Mouse (Mus musculus): ENCODE measurements at regions not wholly inside any gene's neighbourhood (a gene's known extent, or its start where the extent isn't known, plus 50 kb on each side); places are given as distances from the start of the nearest gene placed in this dataset.

DNA sequence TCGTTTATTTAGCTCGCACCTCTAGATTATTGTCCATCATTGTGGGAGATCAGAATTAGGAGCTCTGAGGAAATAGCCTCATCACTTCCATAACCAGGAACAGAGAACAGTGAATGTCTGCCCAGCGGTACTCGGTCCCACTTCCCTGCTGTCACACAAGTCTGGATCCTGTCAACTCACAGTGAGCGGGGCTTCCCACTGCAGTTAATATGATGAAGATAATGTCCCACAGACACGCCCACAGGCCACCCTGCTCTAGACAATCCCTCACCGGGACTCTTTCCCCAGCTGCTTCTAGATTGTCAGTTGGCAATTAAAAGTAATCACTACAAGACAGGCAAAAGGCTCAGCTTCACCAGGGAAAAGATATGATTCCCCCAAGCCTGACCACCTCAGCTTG, 124.2 kb upstream of the Plekha5 start:
- peak; percentile 24 to 67 for DNase-seq

DNA sequence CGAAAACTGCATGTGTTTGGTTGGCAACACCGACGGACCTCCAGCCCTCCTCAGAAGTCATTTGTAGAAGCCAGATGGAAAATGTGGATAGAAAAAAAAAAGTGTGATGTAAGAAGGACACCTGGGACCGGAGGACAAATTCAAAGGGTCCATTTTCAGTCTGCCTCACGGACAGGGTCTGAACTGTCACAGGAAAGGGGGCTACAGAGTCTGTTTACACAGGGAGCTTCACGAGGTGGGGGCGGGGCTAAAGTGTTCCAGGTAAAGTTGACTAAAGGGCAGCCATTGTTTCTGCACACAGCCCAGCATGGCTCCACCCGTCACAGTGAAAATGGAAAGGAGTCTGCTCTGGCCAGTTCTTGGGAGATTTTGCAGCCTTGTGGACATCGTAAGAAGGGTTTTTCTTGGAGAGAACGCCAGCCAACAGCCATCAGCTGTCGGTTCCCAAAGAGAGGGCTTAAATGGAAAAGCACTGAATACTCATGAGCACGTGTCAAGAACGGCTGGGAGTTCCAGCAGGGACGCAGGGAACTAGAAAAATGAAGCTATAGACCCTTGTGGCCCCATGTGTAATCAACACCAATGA, 125.8 kb upstream of the Plekha5 start:
- DNase-seq: peak; percentile 21 to 66

DNA sequence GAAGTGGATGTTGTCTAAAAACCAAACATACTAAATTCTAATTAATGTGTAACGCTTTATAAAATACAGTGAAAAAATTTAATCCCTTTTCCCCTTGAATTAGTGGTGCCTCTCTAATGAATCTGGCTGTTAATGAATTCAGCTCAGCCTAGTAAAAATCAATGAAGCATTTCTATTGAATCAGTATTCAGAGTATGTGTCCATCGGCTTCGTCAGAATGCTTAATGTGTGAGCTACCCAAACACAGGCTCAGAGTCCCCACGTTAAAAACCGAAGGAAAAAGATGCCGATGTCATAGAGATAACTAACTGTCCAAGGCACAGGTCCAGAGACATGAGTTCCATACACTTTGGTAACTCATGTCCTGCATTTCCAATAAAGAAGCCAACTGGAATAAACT, 126.3 kb upstream of the Plekha5 start:
- DNase-seq: no peak

DNA sequence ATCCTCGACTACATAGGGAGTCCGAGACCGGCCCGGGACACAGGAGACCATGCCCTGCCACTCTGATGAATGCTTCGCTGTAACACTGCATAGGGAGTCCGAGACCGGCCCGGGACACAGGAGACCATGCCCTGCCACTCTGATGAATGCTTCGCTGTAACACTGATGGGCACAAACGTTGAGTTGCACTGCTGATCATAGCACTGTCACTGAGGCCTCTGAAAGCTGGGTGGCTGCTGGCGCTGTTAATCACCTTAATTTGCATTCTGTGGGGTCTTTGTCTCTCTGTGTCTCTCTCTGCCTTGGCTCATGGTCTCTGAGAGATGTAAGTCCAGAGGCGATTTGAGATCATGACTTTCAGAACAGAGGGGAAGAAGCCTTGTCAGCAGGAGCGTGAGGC, 133.7 kb upstream of the Plekha5 start:
- DNase-seq: no peak

DNA sequence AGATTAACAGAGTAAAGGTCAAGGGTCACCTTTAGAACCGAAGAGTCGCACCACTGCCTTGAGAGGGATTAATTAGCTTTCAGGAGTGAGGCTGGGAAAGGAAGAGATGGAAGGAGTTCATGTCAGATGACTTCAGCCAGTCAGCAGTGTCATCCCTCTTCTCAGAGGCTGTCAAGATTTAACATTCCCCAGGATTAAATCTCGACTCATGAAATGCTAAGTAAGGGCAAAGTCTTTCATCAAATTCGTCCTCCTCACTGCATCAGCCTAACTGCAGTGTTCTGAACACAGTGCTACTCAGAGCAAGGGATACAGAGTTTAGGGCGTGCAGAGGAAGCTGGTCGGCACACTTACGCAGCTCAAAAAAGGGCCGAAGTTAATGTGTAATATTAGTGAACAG, 135.1 kb upstream of the Plekha5 start:
- DNase-seq: no peak

DNA sequence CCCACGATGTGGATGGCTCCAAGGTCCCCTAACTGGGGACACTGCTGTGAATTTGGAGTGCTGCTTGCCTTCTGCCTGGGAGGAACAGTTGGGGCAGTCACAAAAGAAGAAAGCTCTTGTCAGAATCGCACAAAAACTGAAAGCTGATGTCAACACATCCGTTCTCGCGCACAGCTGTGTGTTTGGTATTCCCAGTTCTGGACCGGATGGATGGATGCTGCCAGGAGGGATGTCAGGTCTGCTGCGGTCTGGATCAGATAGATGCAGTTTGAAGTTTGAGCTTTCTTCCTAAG, 141.6 kb upstream of the Plekha5 start:
- DNase-seq: no peak

DNA sequence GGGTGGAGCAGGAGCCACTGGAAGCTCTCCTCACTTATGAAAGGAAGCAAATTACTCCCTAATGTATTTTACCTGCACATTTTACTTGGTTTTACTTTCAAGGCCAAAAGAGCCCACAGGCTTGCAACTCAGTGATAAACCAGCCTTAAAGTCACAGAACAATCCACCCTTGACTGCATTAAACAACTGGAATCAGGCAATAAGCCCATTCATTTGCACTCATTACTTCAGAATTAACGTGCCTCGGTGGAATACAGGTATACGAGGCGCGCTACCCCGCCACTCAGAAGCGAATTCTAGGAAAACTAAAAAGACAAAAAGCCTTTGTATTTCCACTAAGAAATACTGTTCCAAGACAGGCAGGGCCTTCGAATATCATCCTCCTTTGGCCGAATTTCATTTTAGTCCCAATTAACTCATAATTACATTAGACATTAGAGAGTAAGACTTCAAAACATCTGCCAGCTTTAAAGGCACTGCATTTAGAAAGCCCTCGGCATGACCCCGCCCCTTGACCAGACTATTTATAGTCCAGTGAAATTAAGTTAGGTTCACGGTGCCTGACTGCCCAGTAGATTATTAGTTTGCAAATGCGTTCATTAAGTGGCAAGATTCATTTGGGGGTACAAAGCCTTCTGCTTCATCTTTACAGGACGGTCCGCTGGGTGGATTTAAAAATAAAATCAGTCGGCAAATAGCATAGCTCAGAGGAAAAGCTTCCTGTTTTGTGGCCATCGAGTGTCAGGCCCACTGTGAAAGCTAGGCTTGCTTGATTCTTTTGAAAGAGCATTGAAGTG, 142.2 kb upstream of the Plekha5 start:
- no peak for DNase-seq

DNA sequence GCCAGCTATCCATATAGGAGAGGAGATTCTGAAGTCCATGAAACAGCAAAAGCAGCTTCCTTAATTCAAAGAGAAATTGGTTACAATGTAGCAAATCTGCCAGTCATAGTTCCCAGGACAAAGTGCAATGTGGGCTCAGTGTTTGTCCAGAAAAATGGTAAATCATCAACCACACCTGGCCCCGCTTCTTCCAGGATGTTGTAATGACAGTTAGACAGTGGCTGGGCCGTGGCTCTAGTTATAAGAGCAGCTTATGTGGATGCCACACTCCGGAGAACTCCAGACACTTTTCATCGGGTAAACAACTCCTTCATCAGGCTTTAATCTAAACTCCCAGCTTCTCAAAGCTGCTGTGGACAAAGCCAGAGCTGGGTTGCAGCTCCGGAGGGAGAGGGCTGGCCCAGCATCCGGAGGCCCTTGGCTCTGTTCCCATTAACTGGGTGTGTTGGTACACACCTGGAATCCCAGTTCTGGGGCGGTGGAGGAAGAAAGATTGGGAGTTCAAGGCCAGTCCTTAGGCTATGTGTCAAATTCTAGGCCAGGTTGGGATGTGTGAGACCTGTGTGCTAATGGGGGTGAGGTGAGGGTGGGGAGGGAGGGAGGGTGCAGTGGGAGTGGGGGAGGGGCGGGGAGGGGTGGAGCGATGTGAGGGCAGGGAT, 142.9 kb upstream of the Plekha5 start:
- no peak for DNase-seq

DNA sequence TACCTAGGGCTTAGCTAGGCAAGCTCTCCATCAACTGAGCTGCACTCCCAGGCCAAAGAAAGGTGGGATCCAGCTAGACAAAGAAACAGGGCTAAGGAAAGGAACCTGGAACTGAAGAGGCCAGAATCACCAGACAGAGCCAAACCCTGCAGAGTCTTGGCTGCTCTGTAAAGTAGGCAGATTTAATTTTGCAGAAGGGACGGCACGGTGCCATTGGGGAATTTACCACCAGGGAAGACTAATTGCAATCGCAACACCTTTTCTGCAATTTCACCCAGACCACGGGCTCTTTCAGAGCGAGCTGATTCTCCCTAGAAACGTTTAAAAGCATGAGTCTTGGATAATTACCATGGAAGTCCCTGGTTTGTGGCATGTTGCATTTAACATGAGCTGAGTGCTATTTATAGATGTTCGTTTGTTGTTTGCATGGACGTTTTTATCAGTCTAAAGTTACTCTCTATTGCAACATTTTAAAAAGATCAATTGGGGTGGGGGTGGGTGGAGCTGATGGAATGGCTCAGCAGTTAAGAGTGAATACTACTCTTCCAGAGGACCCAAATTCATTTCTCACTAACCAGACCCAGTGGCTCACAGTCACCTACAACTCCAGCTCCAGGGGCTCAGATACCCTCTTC, 144.0 kb upstream of the Plekha5 start:
- no peak for DNase-seq

DNA sequence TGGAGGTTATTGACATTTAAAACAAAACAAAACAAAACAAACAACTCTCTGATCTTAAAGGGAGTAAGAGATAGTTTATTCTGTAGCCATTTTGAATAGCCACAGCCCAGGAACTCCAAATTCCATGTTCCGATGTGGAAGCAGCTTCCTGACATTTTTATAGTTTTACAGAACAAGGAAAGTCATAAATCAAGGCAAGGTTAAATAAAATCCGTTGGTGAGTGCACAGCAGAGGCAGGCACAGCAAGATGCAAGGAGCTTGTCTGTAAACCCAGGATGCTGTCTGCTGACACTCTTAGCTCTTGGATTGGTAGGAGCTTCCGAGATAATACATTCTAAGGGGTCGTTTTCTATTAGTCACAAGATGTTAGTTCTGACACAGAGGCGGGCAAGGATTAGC, 145.1 kb upstream of the Plekha5 start:
- DNase-seq: no peak

DNA sequence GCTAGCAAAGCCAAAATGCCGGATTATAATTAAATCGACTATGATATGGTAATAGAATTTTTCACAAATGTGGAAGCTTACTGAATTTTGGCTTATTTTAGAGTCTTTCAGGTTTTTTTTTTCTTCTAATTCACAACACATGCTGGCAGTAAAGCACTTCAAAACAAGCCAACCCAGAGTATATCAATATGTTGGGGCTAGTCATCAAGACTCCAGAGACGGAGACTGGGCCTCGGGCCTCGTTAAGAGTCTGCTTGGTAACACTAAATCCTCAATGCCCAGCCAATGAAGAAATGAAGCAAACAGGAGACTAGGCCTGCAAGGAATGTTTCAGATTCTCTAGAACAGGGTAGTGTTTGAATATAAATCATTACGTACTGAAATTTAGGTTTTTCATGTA, 153.3 kb upstream of the Plekha5 start:
- no peak for DNase-seq

DNA sequence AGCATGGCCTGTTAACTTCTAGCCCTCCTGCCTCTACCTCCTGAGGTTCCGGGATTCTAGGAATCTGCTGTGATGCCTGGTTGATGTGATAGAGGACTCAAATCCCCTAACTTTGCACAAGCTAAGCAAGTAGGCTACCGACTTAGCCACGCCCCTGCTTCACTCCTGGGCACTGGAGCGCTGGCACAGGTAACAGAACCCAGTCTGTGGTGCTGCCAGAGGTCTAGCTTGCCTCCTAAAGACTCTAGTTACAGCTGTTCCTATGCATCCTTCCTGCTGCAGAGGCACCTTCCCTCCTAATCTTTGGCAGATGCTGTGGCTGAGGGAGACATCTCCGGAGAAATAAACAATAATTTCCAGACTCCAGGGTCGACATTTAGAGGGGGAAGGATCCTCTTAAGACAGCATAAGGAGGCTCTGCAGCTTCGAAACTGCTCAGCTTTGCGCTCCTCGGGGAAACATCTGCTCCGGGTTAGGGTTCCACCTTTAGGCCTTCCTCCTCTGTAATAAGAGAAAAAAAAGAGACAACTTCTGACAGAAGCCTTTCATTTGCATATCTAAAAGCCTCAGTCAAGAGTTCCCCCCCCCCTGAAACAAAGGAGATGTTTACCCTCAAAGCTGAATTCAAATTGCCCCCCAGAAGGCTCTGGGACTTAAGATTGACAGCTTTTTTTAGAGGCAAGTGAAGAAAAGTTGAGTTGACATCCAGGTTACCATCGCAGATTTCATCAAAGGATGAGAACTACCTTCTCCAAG, 155.4 kb upstream of the Plekha5 start:
- no peak for DNase-seq

DNA sequence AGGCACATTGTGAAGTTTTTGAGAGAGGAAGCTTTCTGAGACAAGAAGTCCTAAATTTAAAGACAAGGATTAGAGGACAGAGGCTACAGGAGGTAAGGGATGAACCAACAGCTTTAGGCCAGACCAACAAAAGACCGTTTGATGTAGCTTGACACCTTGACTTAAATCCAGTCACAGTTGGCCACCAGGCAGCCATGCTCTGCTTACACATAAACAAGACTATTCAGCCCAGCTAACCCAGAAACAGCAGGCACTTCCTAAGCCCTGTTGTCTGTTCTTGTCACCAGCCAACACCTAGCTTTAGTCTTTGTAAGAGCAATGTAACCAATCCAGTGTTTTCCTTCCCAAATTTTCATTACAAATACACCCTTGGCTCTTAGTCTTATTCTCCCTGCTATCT, 159.9 kb upstream of the Plekha5 start:
- no peak for DNase-seq

DNA sequence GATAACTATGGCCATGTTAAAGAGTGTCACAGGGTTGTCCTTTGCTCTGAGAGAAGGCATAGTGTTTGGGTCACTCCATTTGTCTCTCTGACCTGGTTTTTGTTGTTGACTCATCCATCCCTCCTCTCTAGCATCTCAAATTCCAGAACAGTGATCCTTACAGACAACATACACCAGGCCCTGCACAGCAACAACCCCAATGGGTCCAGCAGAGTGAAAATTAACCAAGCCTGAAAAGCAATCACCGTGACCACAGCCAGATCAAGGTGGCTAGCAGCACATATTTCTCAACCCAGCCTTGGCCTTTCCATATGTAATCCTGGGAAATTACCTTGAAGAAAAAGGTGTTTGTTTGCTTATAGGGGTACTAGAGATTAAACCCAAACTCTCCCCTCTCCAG, 162.0 kb upstream of the Plekha5 start:
- no peak for DNase-seq

DNA sequence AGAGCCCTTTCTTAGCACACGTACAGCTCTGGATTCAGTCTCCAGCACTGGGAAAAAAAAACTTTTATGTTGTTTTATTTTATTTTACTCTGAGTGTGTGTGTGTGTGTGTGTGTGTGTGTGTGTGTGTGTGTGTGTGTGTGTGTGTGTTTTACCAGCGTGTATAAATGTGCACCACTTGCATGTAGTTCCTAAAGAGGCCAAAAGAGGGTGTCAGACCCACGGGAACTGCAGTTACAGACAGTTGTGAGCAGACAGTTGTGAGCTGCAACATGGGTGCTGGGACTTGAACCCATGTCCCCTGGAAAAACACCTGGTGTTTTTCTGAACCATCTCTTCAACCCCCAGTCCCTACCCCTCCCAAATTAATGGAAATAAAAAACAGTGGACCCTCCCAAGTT, 165.1 kb upstream of the Plekha5 start:
- no peak for DNase-seq

DNA sequence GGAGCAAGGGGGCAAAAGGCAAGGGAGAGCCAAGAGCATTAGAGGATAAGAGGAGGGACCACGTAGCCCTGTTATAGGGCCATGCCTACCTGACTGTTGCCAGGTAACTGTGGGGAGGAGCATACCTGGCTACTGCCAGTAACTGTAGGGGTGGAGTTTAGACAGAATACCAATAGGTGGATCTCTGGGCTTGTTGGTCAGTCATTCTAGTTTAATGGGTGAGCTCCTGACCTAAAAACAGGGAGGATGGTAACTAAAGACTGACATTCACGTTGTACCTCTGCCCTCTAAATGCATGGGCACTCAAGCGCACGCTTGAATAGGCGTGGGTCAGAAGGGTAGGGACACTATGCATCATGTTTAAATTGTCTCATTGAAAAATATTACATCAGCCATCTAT, 165.8 kb upstream of the Plekha5 start:
- no peak for DNase-seq

DNA sequence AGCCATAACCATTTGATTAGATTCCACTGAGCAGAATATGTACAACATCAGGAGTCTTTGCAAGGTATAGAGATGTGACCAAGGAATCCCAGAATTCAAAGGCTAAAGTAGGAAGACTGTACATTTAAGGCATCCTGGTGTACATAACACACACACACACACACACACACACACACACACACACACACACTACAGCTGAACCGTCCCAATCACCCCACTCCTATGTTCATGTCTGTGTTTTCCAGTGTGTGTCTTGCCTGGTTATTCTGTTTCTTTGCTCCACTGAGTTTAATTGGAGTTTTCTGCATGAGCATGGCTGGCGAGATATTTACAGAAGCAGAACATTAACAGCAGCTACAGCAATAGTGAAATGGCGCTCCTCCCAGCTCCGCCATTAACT, 172.3 kb upstream of the Plekha5 start:
- DNase-seq: no peak

DNA sequence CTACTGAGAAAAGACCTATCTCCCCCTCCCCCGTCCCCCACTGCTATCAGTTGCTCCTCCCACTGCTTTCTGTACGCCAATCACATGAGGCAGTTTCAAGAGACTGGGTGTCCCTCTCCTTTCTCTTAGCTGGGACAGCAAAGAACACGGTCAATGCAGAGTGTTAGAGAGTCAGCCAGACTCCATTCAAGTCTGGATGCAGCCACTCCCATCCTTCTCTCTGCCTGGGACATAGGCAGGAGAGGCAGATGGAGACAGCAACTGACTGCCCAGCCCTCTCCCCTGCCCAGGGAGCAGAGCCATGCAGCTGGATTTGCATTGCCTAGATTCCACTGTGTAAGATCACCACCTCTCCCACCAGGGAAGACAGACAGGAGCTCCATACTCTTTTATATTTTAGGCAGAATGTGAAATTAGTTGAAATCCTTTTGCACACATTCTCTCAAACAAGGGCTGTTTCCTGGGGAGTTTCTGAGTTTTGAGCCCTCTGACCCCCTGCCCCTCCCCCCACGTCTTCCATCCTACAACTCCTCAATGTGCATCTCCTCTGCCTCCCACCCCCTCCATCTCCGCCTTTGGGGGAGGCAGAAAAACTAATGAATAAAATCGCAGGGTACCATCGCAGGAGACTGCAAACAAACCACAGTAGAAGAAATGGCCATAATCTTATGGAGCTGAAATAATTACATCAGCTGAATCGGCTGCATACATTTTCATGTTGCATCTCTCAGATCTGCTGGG, 180.3 kb upstream of the Plekha5 start:
- DNase-seq: no peak

DNA sequence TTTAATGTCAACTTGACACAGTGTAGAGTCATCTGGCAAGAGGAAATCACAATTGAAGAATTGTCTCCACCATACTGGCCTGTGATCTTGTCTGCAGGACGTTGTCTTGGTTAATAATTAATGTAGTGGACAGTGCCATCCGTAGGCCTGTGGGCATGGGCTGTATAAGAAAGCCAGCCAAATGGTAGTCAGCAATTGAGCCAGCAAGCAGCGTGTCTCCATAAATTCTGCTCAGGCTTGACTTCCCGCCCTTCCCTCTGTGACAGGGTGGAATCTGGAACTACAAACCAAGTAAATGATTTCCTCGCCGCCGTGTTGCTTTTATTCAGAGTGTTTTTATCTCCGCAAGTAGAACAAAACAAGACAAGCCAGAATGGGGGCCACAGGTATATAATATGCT, 184.5 kb upstream of the Plekha5 start:
- no peak for DNase-seq

DNA sequence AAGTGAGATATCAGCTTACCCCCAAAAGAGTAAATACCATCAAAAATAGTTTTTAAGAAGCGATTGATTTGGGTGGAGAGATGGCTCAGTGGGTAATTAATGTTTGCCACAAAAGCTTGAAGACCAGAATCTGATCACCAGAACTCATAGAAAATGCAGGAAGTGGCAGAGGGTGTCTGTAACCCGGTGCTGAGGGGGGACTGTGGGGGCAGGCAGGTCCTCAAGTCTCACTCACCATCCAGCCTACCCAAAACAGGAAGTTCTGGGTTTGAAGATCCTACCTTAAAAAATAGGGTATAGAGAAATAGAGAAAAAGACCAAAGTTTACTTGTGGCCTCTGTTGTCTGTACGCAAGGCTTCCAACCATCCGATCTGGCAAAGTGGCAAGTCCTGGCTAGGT, 190.3 kb upstream of the Plcz1 start:
- no peak for DNase-seq

DNA sequence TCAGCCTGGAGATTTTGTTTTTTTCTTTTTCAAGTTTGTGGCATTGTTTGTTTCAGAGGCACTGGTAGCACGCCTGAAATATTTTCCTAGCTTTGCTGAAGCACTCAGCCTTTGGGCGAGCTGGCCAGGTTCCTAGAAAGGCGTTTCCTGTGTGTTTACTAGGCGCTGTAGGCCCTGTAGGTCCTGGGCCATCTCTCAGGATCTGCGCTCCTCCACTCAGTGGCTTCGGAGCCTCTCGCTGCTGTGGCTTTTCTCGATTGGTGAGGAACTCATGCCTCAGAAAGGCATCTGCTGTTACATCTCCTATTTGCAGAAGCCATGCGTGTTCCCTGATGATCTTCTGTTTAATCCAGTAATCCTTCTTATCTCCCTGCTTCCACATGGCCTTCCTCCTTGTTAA, 188.0 kb upstream of the Plcz1 start:
- DNase-seq: peak; percentile 40 to 54

DNA sequence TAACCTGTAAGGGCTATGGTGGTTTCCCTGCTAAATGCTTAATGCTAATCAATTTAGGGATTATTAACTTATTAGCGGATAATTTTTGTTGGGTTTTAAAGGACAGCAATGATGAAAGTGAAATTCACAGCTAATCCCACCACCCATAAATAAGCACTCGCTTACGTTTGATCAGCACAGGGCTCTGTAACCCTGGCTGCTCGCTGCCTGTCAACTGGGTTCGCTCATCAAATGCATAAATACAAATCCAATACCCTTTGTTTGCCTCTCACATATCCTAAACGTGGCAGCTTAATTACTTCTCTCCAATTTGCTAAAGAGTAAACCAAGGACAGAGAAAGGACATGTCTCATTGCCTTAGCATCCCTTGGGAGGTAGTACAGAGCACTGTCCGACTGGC, 187.5 kb upstream of the Plcz1 start:
- no peak for DNase-seq

Data from lung, postnatal 4 days (tissue).